Mouse (Mus musculus) myocyte (in vitro differentiated cells): ENCODE measurements around the gene Lrguk. TPM values are rescaled to one million over a fixed set of nuclear protein-coding genes. Genes with fewer than 3 reads are reported as not detected.

Experiments
- H3K27me3 ChIP-seq: one replicate; pipeline ENCODE4 v1.6.1; 2011; ENCODE audit not compliant: control insufficient read depth, insufficient read depth, insufficient read length
- H3K36me3 ChIP-seq: one replicate; pipeline ENCODE4 v1.6.1; 2011; ENCODE audit not compliant: control insufficient read depth, insufficient read depth
- H3K4me2 ChIP-seq: one replicate; pipeline ENCODE4 v1.6.1; 2011; ENCODE audit warnings: low read depth, control low read depth
- H3K4me3 ChIP-seq: one replicate; pipeline ENCODE4 v1.5.1; 2011; ENCODE audit warnings: mild to moderate bottlenecking, control low read depth, moderate library complexity
- H3K79me2 ChIP-seq: one replicate; pipeline ENCODE4 v1.6.1; 2011; ENCODE audit not compliant: control insufficient read depth, insufficient read depth
- H3ac ChIP-seq: one replicate; pipeline ENCODE4 v1.6.1; 2011; ENCODE audit not compliant: control insufficient read depth, insufficient read length
- CEBPB ChIP-seq: IDR thresholded peaks from 2 replicates; pipeline ENCODE4 v1.6.1; 2011; ENCODE audit warnings: mild to moderate bottlenecking, moderate library complexity; ENCODE audit not compliant: poor library complexity, insufficient read depth, severe bottlenecking
- E2F4 ChIP-seq: IDR thresholded peaks from one replicate; pipeline ENCODE4 v1.6.1; 2011; ENCODE audit warnings: mild to moderate bottlenecking, control low read depth, moderate library complexity; ENCODE audit not compliant: insufficient read depth
- MAX ChIP-seq: IDR thresholded peaks from one replicate; pipeline ENCODE4 v1.6.1; 2011; ENCODE audit warnings: low read depth, mild to moderate bottlenecking, control low read depth
- MYOD1 ChIP-seq, 3 experiments: IDR thresholded peaks; one replicate each; pipeline ENCODE4 v1.6.1; 2011; ENCODE audit warnings: control low read depth in 2 of 3, low read depth in 2 of 3, mild to moderate bottlenecking in 2 of 3, moderate library complexity in 1 of 3; ENCODE audit not compliant: insufficient read length in 2 of 3, control insufficient read depth in 1 of 3
- MYOG ChIP-seq, 3 experiments: IDR thresholded peaks; one replicate each; pipeline ENCODE4 v1.6.1; 2011; ENCODE audit warnings: control low read depth in 2 of 3, low read depth in 2 of 3, mild to moderate bottlenecking in 2 of 3; ENCODE audit not compliant: insufficient read length in 2 of 3, control insufficient read depth in 1 of 3, insufficient read depth in 1 of 3
- POLR2A ChIP-seq: IDR thresholded peaks from one replicate; pipeline ENCODE4 v1.6.1; 2011; ENCODE audit warnings: low read depth, mild to moderate bottlenecking, control low read depth, moderate library complexity; ENCODE audit not compliant: insufficient read length
- POLR2AphosphoS2 ChIP-seq: IDR thresholded peaks from one replicate; pipeline ENCODE4 v1.6.1; 2011; ENCODE audit warnings: low read depth, control low read depth; ENCODE audit not compliant: insufficient read length
- REST ChIP-seq: IDR thresholded peaks from one replicate; pipeline ENCODE4 v1.6.1; 2011; ENCODE audit warnings: mild to moderate bottlenecking, control low read depth, moderate library complexity; ENCODE audit not compliant: insufficient read depth, insufficient read length
- SRF ChIP-seq: IDR thresholded peaks from one replicate; pipeline ENCODE4 v1.6.1; 2011; ENCODE audit warnings: low read depth; ENCODE audit not compliant: control insufficient read depth, insufficient read length
- TCF12 ChIP-seq: IDR thresholded peaks from one replicate; pipeline ENCODE4 v1.6.1; 2011; ENCODE audit warnings: mild to moderate bottlenecking, control low read depth; ENCODE audit not compliant: poor library complexity, insufficient read depth, severe bottlenecking
- TCF3 ChIP-seq: IDR thresholded peaks from one replicate; pipeline ENCODE4 v1.6.1; 2011; ENCODE audit warnings: low read depth, control low read depth; ENCODE audit not compliant: insufficient read length
- USF1 ChIP-seq: IDR thresholded peaks from one replicate; pipeline ENCODE4 v1.6.1; 2011; ENCODE audit warnings: low read depth, mild to moderate bottlenecking, control low read depth, moderate library complexity
- polyA plus RNA-seq: library from polyadenylated mRNA; unstranded; fragments of >200 nt; fragmentation: generic; extraction: Trizol; gene quantifications from one replicate; pipeline ENCODE4 v1.2.1, GENCODE M21; 2012; ENCODE audit warnings: missing spikeins

The Lrguk gene
- polyA plus RNA-seq, 1 experiment = 0.11 TPM

GRCm38 (mm10) chr6:34170844-34171494 is 141.7 kb downstream of the Lrguk start:
- H3K4me2 ChIP-seq = no peak overlapping the region
- peaks cover 23% of the 10 kb centered on the region for H3K79me2 ChIP-seq
- no peak overlapping the region for H3ac ChIP-seq
- H3K4me3 ChIP-seq = no peak overlapping the region
- no peaks in the 10 kb centered on the region for H3K27me3 ChIP-seq
- TF ChIP-seq MYOD1 (IDR thresholded peaks at IDR 0.05; ENCODE audit: control insufficient read depth in 1 of 3, insufficient read length in 2 of 3, low read depth in 2 of 3) = no peak
- peaks cover 17% of the 10 kb centered on the region for H3K36me3 ChIP-seq

GRCm38 (mm10) chr6:34171748-34172457 is 142.7 kb downstream of the Lrguk start:
- H3ac ChIP-seq = no peak overlapping the region
- H3K79me2 ChIP-seq = peaks cover 27% of the 10 kb centered on the region
- no peaks in the 10 kb centered on the region for H3K27me3 ChIP-seq
- no peak overlapping the region for H3K4me3 ChIP-seq
- peaks cover 9% of the 10 kb centered on the region for H3K36me3 ChIP-seq
- TF ChIP-seq MAX = no peak
- no peak for TF ChIP-seq E2F4
- TF ChIP-seq CEBPB = no peak
- no peak for TF ChIP-seq USF1
- TF ChIP-seq POLR2A = no peak
- no peak for TF ChIP-seq MYOD1 (IDR thresholded peaks at IDR 0.05; ENCODE audit: control insufficient read depth in 1 of 3, insufficient read length in 2 of 3, low read depth in 2 of 3)
- TF ChIP-seq MYOG (IDR thresholded peaks at IDR 0.05; ENCODE audit: control insufficient read depth in 1 of 3, insufficient read depth in 1 of 3, insufficient read length in 2 of 3, low read depth in 2 of 3) = no peak
- no peak for TF ChIP-seq TCF3
- TF ChIP-seq POLR2AphosphoS2 = no peak
- no peak for TF ChIP-seq TCF12
- TF ChIP-seq REST = no peak
- no peak for TF ChIP-seq SRF
- no peak overlapping the region for H3K4me2 ChIP-seq

GRCm38 (mm10) chr6:34173251-34173650 is 144.0 kb downstream of the Lrguk start:
- Histone ChIP-seq H3K4me3 (no peak overlapping the region), H3K79me2 (peaks cover 27% of the 10 kb centered on the region), H3K36me3 (no peaks in the 10 kb centered on the region), H3K27me3 (no peaks in the 10 kb centered on the region), H3K4me2 (no peak overlapping the region), H3ac (no peak overlapping the region)
- TF ChIP-seq USF1 (no peak), TCF3 (no peak), SRF (no peak), MYOG (IDR thresholded peaks at IDR 0.05; ENCODE audit: control insufficient read depth in 1 of 3, insufficient read depth in 1 of 3, insufficient read length in 2 of 3, low read depth in 2 of 3) (no peak), TCF12 (no peak), MAX (no peak), MYOD1 (IDR thresholded peaks at IDR 0.05; ENCODE audit: control insufficient read depth in 1 of 3, insufficient read length in 2 of 3, low read depth in 2 of 3) (no peak), E2F4 (no peak), REST (no peak), POLR2AphosphoS2 (no peak), POLR2A (no peak), CEBPB (no peak)

- H3K36me3 ChIP-seq = no peaks in the 10 kb centered on the region
- H3K4me2 ChIP-seq = no peak overlapping the region
- no peak overlapping the region for H3K4me3 ChIP-seq
- H3ac ChIP-seq = no peak overlapping the region
- no peak for TF ChIP-seq MYOG (IDR thresholded peaks at IDR 0.05; ENCODE audit: control insufficient read depth in 1 of 3, insufficient read depth in 1 of 3, insufficient read length in 2 of 3, low read depth in 2 of 3)
- no peak for TF ChIP-seq CEBPB
- TF ChIP-seq USF1 = no peak
- TF ChIP-seq SRF = no peak
- no peak for TF ChIP-seq MYOD1 (IDR thresholded peaks at IDR 0.05; ENCODE audit: control insufficient read depth in 1 of 3, insufficient read length in 2 of 3, low read depth in 2 of 3)
- no peak for TF ChIP-seq POLR2AphosphoS2
- TF ChIP-seq POLR2A = no peak
- no peak for TF ChIP-seq TCF12
- TF ChIP-seq TCF3 = no peak
- TF ChIP-seq REST = no peak
- H3K79me2 ChIP-seq = peaks cover 27% of the 10 kb centered on the region
- no peaks in the 10 kb centered on the region for H3K27me3 ChIP-seq
Observed at GRCm38 (mm10) chr6:34174715-34175114, 145.5 kb downstream of the Lrguk start.

GRCm38 (mm10) chr6:34176111-34176863 is 147.0 kb downstream of the Lrguk start:
- no peaks in the 10 kb centered on the region for H3K27me3 ChIP-seq
- peaks cover 27% of the 10 kb centered on the region for H3K79me2 ChIP-seq
- TF ChIP-seq MYOD1 (IDR thresholded peaks at IDR 0.05; ENCODE audit: control insufficient read depth in 1 of 3, insufficient read length in 2 of 3, low read depth in 2 of 3) = no peak
- peak; percentile 64 for TF ChIP-seq USF1
- H3K4me3 ChIP-seq = peak overlapping the region; percentile 61
- peak overlapping the region; percentile 56 for H3ac ChIP-seq
- no peaks in the 10 kb centered on the region for H3K36me3 ChIP-seq
- H3K4me2 ChIP-seq = peak overlapping the region; percentile 89
